Mouse (Mus musculus): ENCODE results near the gene Tmem161a.
A peak's percentile ranks its signal among the peaks of the same experiment; 100 is the strongest.

Gene Tmem161a

DNA sequence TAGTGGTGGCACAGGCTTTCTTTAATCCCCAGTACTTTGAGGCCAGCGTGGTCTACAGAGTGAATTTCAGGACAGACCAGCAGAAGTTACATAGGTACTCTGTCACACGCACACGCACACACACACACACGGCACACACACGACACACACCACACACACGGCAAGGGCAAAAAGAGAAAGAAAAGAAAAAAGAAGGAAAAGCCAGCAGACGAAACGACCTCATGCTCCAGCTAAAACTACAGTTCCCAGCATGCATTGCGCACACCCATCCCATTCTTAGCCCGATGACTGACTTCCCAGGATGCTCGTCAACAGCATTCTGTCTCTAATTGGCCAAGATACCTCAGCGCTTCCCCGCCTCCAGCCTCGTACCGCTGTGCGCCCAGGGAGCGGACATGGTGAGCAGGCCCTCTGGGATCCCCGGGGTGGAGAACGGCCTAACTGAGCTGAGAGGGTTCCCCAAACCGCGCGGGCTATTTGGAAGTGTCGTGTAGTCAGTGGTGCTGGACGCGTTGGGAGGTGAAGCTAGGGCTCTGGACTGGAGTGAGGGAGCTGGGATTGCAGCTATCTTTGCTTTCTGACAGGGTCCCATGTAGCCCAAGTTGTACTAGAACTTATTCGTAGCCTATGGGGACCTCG, at the start of gene Tmem161a:
TSS of gene Tmem161a (plus strand) at position 314 of the 639 bp plus-strand sequence.
- DNase-seq: peak; percentile 97

DNA sequence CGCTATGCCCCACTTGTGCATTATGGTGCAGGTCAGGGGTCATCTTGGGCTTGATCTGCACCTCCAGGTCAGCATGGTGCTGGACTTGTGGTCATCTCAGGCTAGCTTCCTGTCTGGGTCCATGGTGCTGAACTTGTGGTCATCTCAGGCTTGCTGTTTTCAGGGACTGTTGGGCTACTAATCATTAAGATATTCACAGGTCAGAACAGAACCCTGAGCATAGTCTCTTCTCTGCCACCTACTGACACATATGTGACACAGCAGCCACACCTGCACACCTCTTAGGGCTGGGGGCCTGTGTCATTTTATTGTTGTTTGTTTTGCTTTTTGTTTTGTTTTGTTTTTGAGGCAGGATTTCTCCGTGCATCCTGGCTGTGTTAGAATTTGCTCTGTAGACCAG, 49.3 kb upstream of the Tmem161a start:
- DNase-seq: no peak

DNA sequence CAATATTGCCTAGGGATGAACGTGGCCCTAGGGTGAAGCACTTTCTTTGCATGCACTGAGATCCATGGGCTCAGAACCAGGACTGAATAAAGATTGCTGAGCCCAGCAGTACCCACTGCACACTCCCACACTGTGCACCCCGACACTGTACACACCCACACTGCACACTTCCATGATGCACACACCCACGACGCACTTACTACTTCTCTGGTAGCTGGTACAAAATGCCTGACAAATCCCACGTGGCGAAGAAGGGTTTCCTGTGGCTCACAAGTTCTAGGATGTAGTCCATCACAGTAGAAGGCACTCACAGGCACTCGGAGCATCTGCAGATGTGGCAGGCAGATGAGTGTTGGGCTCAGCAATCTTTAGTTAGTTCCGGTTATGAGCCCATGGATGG, 47.2 kb upstream of the Tmem161a start:
- peak; percentile 68 for DNase-seq

DNA sequence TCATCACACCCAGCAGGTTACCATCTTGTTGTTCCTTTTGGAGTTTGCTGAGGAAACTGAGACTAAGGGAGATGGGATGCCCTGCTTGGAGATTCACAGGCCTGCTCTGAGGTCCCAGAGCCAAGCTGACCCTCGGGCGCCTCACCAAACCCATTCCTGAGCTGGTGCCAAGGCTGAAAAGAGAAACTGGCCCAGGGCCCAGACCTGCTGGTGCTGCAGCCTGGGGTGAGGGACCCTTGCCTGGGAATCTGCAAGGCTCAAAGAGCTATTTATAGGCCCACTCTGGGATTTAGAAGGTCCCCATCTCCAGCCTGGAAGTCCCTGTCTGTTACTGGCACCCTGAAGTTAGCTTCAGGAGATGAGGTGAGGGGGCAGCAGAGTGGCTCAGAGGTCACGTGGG, 43.7 kb upstream of the Tmem161a start:
- DNase-seq: no peak

DNA sequence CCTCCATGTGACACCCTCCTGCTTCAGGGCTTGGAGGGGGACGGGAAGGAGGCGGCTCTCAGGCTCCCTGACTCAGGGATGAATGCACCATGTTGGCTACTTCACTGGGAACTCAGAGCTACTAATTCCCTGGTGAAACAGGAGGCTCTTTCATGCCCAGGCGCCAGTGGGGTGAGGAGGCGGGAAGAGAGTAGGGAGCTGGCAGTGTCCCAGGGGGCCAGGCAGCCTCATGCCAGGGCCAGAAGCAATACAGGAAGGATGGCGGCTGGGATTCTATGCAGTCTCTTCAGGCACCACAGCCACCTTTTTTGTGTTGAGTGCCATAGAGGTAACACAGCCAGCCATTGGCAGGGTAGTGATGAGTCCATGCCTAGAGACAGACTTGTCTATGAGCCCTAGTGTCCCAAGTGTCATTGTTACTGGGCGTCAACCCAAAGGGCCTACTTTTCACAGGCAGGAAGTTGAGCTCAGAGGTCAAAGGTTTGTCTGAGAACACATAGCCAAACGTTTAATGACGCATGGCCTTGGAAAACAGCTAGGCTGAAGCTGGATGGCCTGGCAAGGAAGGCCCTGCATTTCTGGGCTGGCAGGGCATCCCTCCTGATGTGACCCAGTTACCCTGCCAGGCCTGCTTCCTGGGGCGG, 42.7 kb upstream of the Tmem161a start:
- DNase-seq: peak; percentile 79

DNA sequence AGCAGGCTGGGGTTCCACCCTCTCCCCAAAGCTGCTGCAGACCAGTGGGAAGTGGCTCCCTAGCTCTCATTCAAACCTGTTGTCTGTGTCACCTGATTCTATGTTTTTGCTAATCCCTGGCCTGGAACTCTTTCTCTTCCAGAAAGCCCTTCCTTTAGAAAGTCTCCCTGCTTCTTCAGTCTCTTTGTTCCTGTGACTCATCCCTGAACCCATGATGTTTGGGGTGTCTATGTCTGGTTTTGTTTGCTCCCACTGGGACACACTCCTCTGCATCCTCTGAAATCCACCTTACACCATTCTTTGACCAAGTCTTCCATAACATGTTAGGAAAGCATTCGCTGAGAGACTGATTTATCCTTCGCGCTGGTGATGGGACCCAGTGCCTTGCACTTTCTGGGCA, 42.1 kb upstream of the Tmem161a start:
- DNase-seq: no peak

DNA sequence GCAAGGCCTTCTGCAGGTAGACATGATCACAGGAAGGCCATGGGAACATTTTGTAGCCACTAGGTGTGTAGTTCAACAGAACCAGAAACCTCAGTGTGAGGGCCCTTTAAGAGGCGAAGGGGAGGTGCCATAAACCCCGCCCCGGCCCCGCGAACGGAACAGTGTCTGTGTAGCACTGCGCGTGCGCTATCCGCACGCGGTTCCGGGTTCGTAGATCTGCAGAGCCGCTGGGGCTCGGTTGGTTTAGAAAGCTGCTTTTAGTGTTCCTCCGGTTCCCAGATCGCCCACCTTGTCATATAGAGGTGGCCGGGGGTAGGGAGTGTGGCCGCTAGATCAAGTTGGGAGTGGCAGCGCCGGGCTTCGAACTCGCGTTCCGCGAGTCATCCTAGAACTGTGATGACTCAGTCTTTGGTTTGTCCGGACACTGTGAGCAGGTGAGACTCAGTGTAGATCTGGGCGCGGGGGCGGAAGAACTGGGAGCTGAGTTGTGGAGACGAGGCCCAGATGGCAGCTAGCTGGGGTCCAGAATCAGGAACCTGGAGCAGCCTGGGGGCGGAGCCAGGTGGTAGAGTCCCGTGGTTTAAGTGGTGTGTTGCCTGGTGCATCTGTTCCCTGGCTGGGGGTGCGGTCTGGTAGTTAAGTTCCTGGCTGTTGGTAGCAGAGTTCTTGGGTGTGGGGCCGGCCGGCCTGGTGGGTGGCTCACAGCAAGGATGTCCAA, 40.8 kb upstream of the Tmem161a start, which contains the start of gene Nr2c2ap:
TSS of gene Nr2c2ap (plus strand) at position 168 of the 718 bp plus-strand sequence.
- peak; percentile 83 for DNase-seq

DNA sequence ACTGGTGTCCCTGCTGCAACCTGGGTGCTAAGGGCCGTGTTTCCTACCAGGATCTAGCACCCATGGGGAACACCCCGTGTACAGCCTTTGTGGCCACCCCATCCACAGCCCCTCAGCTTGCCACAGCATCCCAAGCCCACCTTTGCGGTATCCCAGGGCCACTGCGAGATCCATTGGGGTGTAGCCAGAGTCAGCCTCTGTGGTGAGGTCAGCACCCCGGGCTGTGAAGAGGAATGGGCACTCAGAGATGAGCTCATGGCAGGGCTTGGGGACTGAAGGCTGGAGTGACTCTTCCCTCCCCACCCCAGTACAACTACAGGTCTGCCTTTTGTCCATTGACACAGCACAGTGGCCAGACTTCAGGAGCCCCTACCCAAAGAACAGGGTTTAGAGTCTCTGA, 38.1 kb upstream of the Tmem161a start:
- no peak for DNase-seq

DNA sequence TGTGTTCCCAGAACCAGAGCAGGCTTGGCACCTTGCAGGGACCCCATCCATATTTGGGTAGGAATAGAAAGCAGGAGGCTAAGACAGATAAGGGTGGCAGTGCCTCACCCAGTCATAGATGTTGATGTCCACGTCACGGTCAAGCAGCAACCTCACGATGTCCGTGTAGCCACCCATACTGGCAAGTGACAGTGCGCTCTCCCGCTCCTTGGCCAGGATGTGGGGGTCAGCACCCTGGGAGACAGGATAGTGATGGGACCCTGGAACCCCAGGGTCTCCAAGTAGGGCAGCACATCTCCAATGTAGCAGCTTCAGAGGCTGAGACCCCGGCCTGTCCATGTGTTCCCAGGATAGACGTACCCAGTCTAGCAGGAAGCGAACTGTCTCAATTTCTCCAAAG, 37.2 kb upstream of the Tmem161a start:
- DNase-seq: no peak

DNA sequence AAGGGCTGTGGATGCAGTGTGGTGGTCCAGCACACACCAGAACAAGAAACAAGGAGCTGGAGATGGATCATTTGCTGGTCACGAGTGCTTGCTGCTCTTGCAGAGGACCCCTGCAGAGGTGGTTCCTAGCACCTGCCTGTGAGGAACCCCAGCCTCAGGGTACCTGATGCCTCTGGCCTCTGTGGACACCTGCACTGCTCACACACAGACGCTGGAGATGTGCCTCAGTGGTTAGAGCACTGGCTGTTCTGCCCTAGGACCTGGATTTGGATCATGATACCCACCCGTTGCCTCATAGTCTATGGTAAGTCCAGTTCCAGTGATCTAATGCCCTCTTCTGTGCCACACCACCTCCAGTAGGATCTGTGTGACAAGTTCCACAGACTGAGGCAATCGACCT, 35.6 kb upstream of the Tmem161a start:
- DNase-seq: no peak

DNA sequence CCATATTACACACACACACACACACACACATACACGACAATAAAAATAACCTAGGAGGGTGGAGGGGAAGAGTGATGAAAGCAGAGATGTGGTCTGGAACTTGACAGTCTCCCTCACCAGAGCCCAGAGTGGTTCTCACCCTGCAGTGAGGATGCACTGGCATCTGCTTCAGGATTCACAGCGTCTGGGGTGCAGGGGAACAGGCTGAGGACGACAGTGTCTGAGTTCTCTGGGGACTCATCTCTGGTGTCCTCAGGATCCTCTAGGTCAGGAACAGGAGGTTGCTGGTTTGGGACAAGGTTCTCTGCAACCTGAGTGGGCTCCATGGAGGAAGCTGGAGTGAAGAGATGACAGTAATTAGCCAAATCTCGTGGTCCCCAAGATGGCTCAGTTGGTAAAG, 34.3 kb upstream of the Tmem161a start:
- no peak for DNase-seq

DNA sequence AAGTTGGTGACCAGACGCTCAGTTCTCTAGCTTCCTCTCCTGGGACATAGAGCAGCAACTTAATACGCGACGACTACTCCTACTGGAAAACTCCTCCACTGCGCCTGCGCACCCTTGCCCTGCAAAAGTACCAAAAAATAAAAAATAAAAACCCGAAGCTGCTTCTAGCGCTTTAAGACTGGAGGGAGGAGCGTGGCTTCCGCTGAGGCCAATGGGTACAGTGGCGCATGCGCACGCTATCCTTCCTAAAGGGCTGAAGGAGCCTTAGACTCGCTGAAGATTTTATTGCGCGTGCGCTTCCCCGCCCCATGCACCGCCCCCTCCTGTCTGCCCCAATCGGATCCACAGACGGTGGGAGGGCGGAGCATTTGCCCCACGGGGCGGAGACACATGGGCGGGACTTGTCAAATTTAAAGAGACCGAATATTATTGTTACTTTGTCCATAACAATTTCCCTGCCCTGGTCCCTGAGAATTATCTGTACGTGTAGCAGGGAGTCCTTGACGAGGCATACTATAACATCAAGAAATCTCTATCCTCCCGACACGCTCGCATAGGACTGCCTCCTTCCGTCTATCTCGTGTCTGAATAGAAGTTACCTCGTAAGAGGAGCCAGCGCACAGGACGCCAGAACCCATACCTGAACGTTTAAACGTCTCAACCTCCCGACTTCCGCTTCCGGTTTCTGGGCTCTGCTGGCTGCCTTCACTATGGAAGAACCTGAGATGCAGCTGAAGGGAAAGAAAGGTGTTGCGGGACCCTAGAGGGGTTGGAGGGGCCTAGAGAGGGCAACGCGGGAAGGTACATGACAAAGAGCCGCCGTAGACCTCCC, 32.9 kb upstream of the Tmem161a start, which contains the start of the genes Rfxank, Borcs8 and Mef2b:
TSS of gene Rfxank (minus strand) at position 129 of the 832 bp plus-strand sequence.
TSS of gene Borcs8 (plus strand) at position 474 of the 832 bp plus-strand sequence.
TSS of gene Mef2b (plus strand) at position 686 of the 832 bp plus-strand sequence.
- peak; percentile 99 for DNase-seq

DNA sequence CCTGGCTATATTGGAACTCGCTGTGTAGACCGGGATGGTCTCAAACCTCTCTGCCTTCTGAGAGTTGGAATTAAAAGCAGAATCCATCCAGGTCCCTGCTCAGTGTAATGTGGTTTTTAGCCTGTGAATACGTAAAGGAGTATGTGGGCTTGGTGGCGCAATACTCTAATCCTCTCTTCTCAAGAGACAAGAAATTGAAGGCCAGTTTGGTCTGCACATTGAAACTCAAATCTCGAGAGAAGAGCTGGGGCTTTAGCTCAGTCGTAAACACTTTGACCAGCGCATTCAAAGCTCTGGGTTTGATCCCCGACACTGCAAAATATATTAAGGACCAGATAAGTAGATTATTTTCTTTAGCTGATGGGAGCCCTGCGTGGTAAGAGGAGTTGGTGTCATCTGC, 32.2 kb upstream of the Tmem161a start:
- DNase-seq: no peak

DNA sequence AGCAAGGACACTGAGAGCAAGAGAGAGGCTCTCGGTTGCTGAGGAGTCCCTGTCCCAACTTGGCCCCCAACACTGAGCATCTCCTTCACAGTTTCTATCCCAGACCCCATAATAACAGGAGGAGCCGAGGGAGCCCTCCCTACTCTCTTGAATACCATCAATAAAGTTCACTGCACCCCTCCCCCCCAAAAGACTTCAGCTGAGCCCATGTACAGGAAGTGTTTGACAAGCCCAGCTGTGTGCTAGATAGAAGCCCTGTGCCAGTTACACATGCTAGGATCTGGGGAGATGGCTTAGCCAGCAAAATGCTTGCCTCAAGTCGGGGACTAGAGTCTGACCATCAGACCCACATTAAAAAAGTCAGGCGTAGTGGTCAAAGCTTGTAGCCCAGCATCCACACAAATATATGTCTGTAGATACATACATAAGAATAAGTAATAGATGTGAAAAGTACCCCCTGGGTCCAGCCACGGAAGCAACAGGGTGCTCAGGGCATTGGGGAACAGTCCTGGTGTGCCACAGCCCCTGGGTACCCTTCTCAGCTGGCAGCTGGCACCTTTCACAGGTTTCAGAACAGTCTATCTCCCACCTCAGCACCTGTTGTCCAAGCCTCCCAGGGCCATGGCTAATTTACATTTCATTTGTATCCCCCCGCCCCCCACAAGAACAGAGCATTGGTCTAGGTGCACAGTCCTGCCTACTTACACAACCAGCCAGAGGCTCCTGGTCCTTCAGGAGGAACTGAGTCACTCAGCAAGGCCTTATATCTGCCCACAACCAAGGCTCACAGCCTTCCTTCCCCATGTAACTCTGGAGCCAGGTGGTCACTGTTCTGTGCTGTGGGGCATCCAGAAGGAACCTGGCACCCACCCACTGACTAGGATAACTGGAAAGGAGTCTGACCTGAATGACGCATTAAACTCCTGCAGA, 24.2 kb upstream of the Tmem161a start:
- DNase-seq: no peak

DNA sequence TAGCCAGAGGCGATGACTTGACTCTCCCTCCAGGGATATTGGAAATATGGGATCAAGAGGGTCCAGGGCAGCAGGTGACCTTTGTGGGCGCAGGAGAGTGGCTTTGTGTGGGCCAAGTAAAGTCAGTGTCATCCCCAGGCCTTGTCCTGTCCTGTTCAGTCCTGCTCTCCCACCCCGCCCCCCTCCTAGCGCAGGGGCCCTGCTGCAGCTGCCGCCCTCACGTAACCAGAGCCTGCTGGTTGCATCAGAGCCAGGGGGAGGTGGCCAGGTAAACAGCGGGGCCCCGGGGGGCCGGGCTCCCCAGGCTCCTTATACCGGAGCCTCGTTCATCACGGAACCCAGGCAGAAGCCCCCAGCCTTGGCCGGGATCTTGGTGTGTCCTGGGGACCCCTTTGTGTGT, 22.0 kb upstream of the Tmem161a start:
- no peak for DNase-seq

DNA sequence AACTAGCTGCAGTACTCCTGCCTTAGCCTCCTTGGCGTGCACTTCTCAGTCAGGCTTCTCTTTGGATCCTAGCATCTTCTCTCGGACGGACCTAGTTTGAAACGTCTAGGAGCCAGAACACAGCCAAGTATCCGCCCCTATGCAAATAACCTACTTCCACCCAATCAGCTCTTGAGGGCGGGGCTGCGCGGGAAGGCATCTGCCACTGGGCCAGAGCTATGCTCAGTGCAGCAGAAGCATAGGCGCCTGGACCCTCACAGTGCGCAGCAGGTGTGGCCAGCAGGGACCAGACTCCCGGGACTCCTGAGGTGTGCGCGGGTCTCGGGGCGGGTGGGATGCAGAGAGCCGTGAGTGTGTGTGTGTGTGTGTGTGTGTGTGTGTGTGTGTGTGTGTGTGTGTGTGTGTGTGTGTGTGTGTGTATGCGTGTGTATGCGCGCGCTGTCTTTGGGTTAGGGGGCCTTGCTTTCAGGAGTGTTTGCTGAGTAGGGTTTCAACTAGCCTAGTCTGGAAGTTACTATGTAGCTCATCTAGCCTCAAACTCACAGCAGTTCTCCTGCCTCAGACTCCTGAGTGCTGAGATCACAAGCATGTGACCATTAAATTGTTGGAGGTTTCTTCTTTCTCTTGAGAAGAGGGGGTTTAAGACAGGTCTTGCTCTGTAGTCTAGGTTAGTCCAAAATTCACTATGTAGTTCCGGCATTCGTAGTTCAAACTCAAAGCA, 19.5 kb upstream of the Tmem161a start:
- DNase-seq: peak; percentile 55

DNA sequence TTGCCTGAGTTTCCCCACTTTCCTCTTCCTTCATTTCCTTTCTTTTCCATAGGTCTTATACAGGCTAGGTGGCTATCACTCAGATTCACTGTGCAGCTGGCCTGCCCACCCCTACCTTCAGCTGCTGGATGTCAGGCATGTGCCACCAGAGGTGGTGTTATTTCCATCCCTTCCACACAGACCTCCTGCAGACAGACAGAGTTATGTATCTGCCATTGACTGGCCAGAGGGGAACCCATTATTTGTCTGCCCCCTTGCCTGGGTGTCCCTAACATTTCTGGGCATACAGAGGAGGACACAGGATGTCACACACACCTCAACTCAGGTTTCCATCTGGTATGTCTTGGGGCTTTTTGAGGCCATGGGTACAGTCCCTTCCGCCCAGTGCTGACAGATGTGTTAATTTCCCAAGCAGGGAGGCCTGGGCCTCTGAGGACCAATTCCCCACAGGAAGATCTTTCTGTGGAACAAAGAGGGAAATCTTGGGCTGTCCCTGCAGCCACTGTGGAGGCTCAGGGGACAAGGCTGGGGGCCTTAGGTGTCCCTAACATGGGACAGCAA, 14.8 kb upstream of the Tmem161a start:
- DNase-seq: no peak

DNA sequence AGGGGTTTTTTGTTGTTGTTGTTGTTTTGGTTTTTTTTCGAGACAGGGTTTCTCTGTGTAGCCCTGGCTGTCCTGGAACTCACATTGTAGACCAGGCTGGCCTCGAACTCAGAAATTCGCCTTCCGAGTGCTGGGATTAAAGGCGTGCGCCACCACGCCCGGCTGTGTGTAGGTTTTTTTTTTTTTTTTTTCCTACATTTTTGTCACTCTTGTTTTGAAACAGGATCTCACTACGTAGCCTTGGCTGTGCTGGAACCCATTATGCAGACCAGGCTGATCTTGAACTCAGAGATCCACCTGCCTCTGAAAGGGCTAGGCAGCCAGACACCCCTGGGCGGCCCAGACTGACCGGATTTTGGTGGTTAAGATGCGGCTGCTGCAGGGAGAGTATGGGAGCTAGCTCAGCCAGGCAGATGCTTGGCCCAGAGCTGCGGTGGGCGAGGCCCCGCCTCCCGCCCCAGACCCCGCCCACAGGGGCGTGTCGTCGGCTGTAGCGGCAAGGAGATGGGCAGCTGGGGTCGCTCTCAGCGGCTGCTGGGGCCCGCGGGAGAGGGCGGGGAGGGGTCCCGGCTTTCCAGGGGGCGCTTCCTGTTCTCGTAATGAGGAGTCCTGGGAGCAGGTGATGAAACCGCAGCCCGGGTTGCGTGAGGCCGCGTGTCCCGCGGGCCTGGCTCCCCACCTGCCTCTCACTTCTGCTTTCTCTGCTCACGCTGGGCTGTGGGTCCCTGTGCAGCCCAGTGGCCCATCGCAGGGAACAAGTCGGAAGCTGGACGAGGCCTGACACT, 13.9 kb upstream of the Tmem161a start:
- DNase-seq: peak; percentile 68

DNA sequence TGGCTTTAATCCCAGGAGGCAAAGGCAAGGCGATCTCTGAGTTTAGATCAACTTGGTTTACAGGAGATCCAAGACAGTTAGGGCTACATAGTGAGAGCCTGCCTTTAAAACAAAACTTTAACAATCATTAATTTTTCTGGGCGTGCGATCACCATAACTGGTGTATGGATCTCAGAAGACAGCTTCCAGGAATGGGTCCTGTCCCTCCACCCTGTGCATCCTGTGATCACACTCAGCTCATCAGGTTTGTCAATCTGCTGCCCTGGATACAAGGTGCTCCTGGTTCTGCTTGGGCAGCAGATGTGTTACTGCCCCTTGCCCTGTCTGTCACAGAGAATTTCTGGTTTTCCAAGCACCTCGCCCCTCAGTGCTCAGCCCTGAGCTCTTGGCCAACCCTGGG, 12.9 kb upstream of the Tmem161a start:
- DNase-seq: no peak

DNA sequence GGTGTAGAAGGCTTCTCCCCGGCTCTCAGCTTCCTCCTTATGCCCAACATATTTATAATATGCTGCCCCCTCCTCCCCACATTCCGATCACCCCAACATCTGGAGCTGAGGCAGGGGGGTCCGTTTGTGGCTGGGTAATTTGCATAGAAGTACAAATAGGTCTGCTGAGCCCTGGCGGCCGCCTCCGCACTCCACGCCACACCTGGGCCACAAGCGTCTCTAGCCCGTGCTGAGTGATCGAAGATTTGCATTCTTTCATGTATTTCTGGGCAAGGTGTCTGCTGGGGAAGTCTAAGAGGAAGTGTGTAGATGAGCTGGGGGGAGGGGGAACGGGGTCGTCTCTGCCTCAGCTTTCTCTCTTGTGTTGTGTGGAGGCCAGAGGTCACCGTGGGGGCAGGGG, 12.1 kb upstream of the Tmem161a start:
- no peak for DNase-seq
